Mouse (Mus musculus): Measurements from ENCODE around the gene Sgip1. TPM values are rescaled to one million over a fixed set of nuclear protein-coding genes. Genes with fewer than 3 reads are reported as not detected.

Sgip1 gene
- polyA plus RNA-seq, 1 experiment = 0.63 TPM

GRCm38 (mm10) chr4:102871274-102871673 is 130.2 kb downstream of the Sgip1 start:
- DNase-seq = no peak
- Histone ChIP-seq H3K36me3 (ENCODE audit: control insufficient read depth, insufficient read depth, low read length) (no peaks in the 10 kb centered on the region), H3K27me3 (ENCODE audit: control insufficient read depth, insufficient read depth, low read length) (no peaks in the 10 kb centered on the region), H3K4me1 (replicated peaks; ENCODE audit: control insufficient read depth, insufficient read depth, low read length) (no peaks in the 10 kb centered on the region), H3K4me3 (ENCODE audit: control insufficient read depth, insufficient read depth, low read length) (no peak overlapping the region), H3K27ac (ENCODE audit: control insufficient read depth, insufficient read depth, low read length) (no peak overlapping the region)
- TF ChIP-seq POLR2A (IDR thresholded peaks at IDR 0.05; ENCODE audit: control insufficient read depth, extremely low read depth, insufficient read depth, low read length, poor library complexity) (no peak), CTCF (IDR thresholded peaks at IDR 0.05; ENCODE audit: borderline replicate concordance, control insufficient read depth, extremely low read depth, insufficient read depth, low read length, poor library complexity) (no peak)
- 94% methylated on average over 4 of the region's 4 CpGs for WGBS

- DNase-seq = no peak
These were observed 142.0 kb downstream of the Sgip1 start for GRCm38 (mm10) chr4:102883142-102883541.

GRCm38 (mm10) chr4:102884228-102884627 is 143.1 kb downstream of the Sgip1 start:
- no peak overlapping the region for H3K27ac ChIP-seq (ENCODE audit: control insufficient read depth, insufficient read depth, low read length)
- 95% methylated on average over 4 of the region's 4 CpGs for WGBS
- H3K4me1 ChIP-seq (replicated peaks; ENCODE audit: control insufficient read depth, insufficient read depth, low read length) = peaks cover 2% of the 10 kb centered on the region
- DNase-seq = no peak
- no peak for TF ChIP-seq CTCF (IDR thresholded peaks at IDR 0.05; ENCODE audit: borderline replicate concordance, control insufficient read depth, extremely low read depth, insufficient read depth, low read length, poor library complexity)
- no peak for TF ChIP-seq POLR2A (IDR thresholded peaks at IDR 0.05; ENCODE audit: control insufficient read depth, extremely low read depth, insufficient read depth, low read length, poor library complexity)
- H3K27me3 ChIP-seq (ENCODE audit: control insufficient read depth, insufficient read depth, low read length) = no peaks in the 10 kb centered on the region
- no peaks in the 10 kb centered on the region for H3K36me3 ChIP-seq (ENCODE audit: control insufficient read depth, insufficient read depth, low read length)
- H3K4me3 ChIP-seq (ENCODE audit: control insufficient read depth, insufficient read depth, low read length) = no peak overlapping the region

More at GRCm38 (mm10) chr4:102883142-102883541, 142.0 kb downstream of the Sgip1 start:
- WGBS = 100% methylated on average over 3 of the region's 3 CpGs
- no peak overlapping the region for H3K27ac ChIP-seq (ENCODE audit: control insufficient read depth, insufficient read depth, low read length)
- H3K27me3 ChIP-seq (ENCODE audit: control insufficient read depth, insufficient read depth, low read length) = no peaks in the 10 kb centered on the region
- no peaks in the 10 kb centered on the region for H3K36me3 ChIP-seq (ENCODE audit: control insufficient read depth, insufficient read depth, low read length)
- H3K4me1 ChIP-seq (replicated peaks; ENCODE audit: control insufficient read depth, insufficient read depth, low read length) = peaks cover 2% of the 10 kb centered on the region
- no peak for TF ChIP-seq POLR2A (IDR thresholded peaks at IDR 0.05; ENCODE audit: control insufficient read depth, extremely low read depth, insufficient read depth, low read length, poor library complexity)
- TF ChIP-seq CTCF (IDR thresholded peaks at IDR 0.05; ENCODE audit: borderline replicate concordance, control insufficient read depth, extremely low read depth, insufficient read depth, low read length, poor library complexity) = no peak
- H3K4me3 ChIP-seq (ENCODE audit: control insufficient read depth, insufficient read depth, low read length) = no peak overlapping the region

- TF ChIP-seq CTCF (IDR thresholded peaks at IDR 0.05; ENCODE audit: borderline replicate concordance, control insufficient read depth, extremely low read depth, insufficient read depth, low read length, poor library complexity) (no peak), POLR2A (IDR thresholded peaks at IDR 0.05; ENCODE audit: control insufficient read depth, extremely low read depth, insufficient read depth, low read length, poor library complexity) (no peak)
- DNase-seq = no peak
- no peaks in the 10 kb centered on the region for H3K36me3 ChIP-seq (ENCODE audit: control insufficient read depth, insufficient read depth, low read length)
- peaks cover 2% of the 10 kb centered on the region for H3K4me1 ChIP-seq (replicated peaks; ENCODE audit: control insufficient read depth, insufficient read depth, low read length)
- no peak overlapping the region for H3K4me3 ChIP-seq (ENCODE audit: control insufficient read depth, insufficient read depth, low read length)
- no peak overlapping the region for H3K27ac ChIP-seq (ENCODE audit: control insufficient read depth, insufficient read depth, low read length)
- no peaks in the 10 kb centered on the region for H3K27me3 ChIP-seq (ENCODE audit: control insufficient read depth, insufficient read depth, low read length)
- 94% methylated on average over 2 of the region's 2 CpGs for WGBS
These were observed 145.4 kb downstream of the Sgip1 start for GRCm38 (mm10) chr4:102886459-102886858.

DNA sequence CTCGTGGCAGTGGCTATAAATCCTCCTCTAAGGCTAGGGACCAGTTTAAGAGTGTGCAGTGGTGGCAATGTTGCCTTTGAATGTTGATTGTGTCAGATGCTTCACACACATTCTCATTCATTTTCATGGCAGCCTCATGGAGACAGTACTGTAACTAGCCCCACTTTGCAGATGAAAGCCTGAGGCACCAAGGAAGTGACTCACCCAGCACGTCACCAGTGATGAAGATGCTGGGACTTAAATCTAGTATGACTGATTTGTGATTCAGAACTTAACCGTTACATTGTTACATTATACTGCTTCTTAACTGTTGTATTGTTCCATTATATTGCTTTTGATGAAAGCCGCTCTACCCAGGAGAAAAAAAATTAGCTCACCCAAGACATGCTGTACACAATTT is 145.8 kb downstream of the Sgip1 start:
- Histone ChIP-seq H3K27ac (ENCODE audit: control insufficient read depth, insufficient read depth, low read length) (no peak overlapping the region), H3K4me1 (replicated peaks; ENCODE audit: control insufficient read depth, insufficient read depth, low read length) (peaks cover 2% of the 10 kb centered on the region), H3K4me3 (ENCODE audit: control insufficient read depth, insufficient read depth, low read length) (no peak overlapping the region), H3K36me3 (ENCODE audit: control insufficient read depth, insufficient read depth, low read length) (no peaks in the 10 kb centered on the region), H3K27me3 (ENCODE audit: control insufficient read depth, insufficient read depth, low read length) (no peaks in the 10 kb centered on the region)
- WGBS = 98% methylated on average over 4 of the region's 4 CpGs
- DNase-seq = no peak
- no peak for TF ChIP-seq CTCF (IDR thresholded peaks at IDR 0.05; ENCODE audit: borderline replicate concordance, control insufficient read depth, extremely low read depth, insufficient read depth, low read length, poor library complexity)
- no peak for TF ChIP-seq POLR2A (IDR thresholded peaks at IDR 0.05; ENCODE audit: control insufficient read depth, extremely low read depth, insufficient read depth, low read length, poor library complexity)

DNA sequence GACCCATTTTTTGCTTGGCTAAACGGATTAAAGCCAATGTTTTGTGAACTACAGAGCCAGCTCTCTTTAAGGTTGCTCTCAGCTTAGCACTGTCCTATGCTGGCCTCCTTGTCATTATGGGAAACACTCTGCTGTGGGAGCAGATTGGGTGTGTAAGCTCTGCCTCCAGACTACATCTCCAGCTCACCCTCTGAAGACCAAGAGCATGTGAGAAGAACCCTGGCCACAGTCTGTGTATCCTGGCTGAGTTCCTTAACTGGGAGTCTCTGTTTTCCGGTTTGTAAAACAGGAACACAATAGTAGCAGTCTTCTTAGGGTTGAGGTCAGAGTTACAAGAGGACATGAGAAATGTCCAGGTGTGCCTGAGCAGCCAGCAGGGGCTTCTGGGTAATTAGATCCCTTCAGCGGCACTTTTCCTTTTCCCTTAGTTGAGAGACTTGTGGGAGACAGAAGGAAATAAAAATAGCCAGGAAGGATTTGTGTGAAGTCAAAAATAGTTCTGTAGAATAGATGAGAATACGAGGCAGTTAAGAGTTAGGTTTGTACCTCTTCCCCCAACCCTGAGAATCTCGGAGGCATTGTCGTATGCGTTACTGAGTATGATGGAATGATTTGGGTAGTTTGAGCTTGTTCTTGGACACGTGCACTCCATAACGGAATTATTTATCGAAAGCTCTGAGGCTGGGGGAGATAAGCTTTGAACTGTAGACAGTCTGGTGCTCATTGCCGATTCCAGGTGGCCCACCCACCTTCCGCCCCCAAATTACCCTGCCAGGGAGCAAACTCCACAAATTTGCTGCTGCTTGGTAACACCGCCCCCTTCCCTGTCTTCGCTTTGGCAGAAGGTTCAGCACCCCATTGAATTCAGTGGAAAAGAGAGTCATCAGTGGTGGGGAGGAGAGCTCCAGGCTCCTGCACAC is 146.9 kb downstream of the Sgip1 start:
- no peaks in the 10 kb centered on the region for H3K36me3 ChIP-seq (ENCODE audit: control insufficient read depth, insufficient read depth, low read length)
- peaks cover 2% of the 10 kb centered on the region for H3K4me1 ChIP-seq (replicated peaks; ENCODE audit: control insufficient read depth, insufficient read depth, low read length)
- no peaks in the 10 kb centered on the region for H3K27me3 ChIP-seq (ENCODE audit: control insufficient read depth, insufficient read depth, low read length)
- no peak for DNase-seq
- WGBS = 92% methylated on average over 14 of the region's 14 CpGs
- H3K27ac ChIP-seq (ENCODE audit: control insufficient read depth, insufficient read depth, low read length) = no peak overlapping the region
- H3K4me3 ChIP-seq (ENCODE audit: control insufficient read depth, insufficient read depth, low read length) = no peak overlapping the region
- TF ChIP-seq POLR2A (IDR thresholded peaks at IDR 0.05; ENCODE audit: control insufficient read depth, extremely low read depth, insufficient read depth, low read length, poor library complexity) (no peak), CTCF (IDR thresholded peaks at IDR 0.05; ENCODE audit: borderline replicate concordance, control insufficient read depth, extremely low read depth, insufficient read depth, low read length, poor library complexity) (no peak)
